Mouse (Mus musculus) layer of hippocampus, postnatal 14 days (tissue): ENCODE results near the gene Sbk2. TPM values are rescaled to one million over a fixed set of nuclear protein-coding genes. Genes with fewer than 3 reads are reported as not detected.

ENCODE experiments used
- DNase-seq, 2 experiments: peaks; one replicate each; pipeline ENCODE4 v3.0.0; 2021 to 2022; ENCODE audit warnings: low spot score in 2 of 2, mixed read lengths in 1 of 2
- total RNA-seq, 2 experiments: library from RNA; stranded (reverse); gene quantifications; 2 replicates each; pipeline ENCODE4 v1.2.3; 2021

Sbk2 gene
- total RNA-seq, 2 experiments from 2014 or later: not detected

DNA sequence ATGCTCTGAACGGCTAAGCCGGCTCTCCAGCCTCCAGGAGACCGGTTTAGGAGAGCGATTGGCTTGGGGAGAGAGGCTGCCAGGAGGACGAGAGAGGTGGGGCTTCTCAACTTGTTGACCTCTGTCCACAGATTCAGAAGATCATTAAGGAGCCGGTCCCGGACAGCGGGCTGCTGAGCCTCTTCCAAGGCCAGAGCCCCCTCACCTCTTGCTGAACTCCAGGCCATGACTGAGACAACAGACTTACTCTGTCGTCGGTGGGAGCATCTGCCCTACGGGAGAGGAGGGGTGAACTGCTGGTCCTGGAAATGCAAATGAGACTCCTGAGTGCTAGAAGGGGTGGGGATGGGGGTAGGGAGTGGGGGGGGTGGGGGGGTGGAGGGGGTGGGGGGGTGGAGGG is 69.0 kb downstream of the Sbk2 start:
- DNase-seq: no peak

Other genes with a start within 250 kb of the Sbk2 start
- not detected for gene Tmem150b, start 239.2 kb downstream of the Sbk2 start, total RNA-seq
- gene Kmt5c, start 224.3 kb downstream of the Sbk2 start, total RNA-seq: 10 to 100 TPM; 38.9 to 44.2 TPM
- gene Cox6b2, start 211.3 kb downstream of the Sbk2 start, total RNA-seq: 1 to 10 TPM; 4.7 to 8.6 TPM
- not detected for gene Fam71e2, start 193.1 kb downstream of the Sbk2 start, total RNA-seq
- gene Il11, start 181.5 kb downstream of the Sbk2 start, total RNA-seq: under 1 TPM; 0.21 to 0.38 TPM
- gene Tmem190, start 181.5 kb downstream of the Sbk2 start, total RNA-seq: not detected
- 1 to 10 TPM; 2.4 to 2.6 TPM for gene Tmem238, start 174.8 kb downstream of the Sbk2 start, total RNA-seq
- 100 to 1,000 TPM; 498 to 526 TPM for gene Rpl28, start 171.5 kb downstream of the Sbk2 start, total RNA-seq
- 100 to 1,000 TPM; 103 to 123 TPM for gene Ube2s, start 151.8 kb downstream of the Sbk2 start, total RNA-seq
- 100 to 1,000 TPM; 134 to 137 TPM for gene Shisa7, start 119.7 kb downstream of the Sbk2 start, total RNA-seq
- gene Isoc2b, start 94.1 kb downstream of the Sbk2 start, total RNA-seq: 1 to 10 TPM; 3.2 to 5.5 TPM
- gene Isoc2a, start 87.3 kb downstream of the Sbk2 start, total RNA-seq: 1 to 10 TPM; 8.9 to 9.8 TPM
- gene Gm36210, start 57.9 kb downstream of the Sbk2 start, total RNA-seq: under 1 TPM; 0.41 to 0.44 TPM
- 10 to 100 TPM; 11.5 to 14.6 TPM for gene Zfp628, start 49.2 kb downstream of the Sbk2 start, total RNA-seq
- 10 to 100 TPM; 67.8 to 76.2 TPM for gene Nat14, start 42.4 kb downstream of the Sbk2 start, total RNA-seq
- gene Ssc5d, start 38.6 kb downstream of the Sbk2 start, total RNA-seq: 1 to 10 TPM; 2.7 to 2.8 TPM
- gene Sbk3, start 6.8 kb upstream of the Sbk2 start, total RNA-seq: under 1 TPM; 0.44 to 0.67 TPM
- 10 to 100 TPM; 36.9 to 39.0 TPM for gene Zfp579, start 31.8 kb upstream of the Sbk2 start, total RNA-seq
- 1 to 10 TPM; 5.7 to 6.4 TPM for gene Zfp524, start 50.0 kb upstream of the Sbk2 start, total RNA-seq
- gene Fiz1, start 50.3 kb upstream of the Sbk2 start, total RNA-seq: 10 to 100 TPM; 21.4 to 27.7 TPM
- not detected for gene Gm44973, start 51.1 kb upstream of the Sbk2 start, total RNA-seq
- 10 to 100 TPM; 34.6 to 35.8 TPM for gene Zfp865, start 56.0 kb upstream of the Sbk2 start, total RNA-seq
- 10 to 100 TPM; 65.6 to 67.2 TPM for gene Ccdc106, start 56.1 kb upstream of the Sbk2 start, total RNA-seq
- not detected for gene 4632433K11Rik, start 69.7 kb upstream of the Sbk2 start, total RNA-seq
- gene Zfp784, start 74.0 kb upstream of the Sbk2 start, total RNA-seq: 1 to 10 TPM; 5.3 to 7.0 TPM
- 10 to 100 TPM; 57.8 to 63.2 TPM for gene Zfp580, start 87.1 kb upstream of the Sbk2 start, total RNA-seq
- gene U2af2, start 97.7 kb upstream of the Sbk2 start, total RNA-seq: 100 to 1,000 TPM; 163 to 176 TPM
- gene Epn1, start 115.8 kb upstream of the Sbk2 start, total RNA-seq: 100 to 1,000 TPM; 479 to 480 TPM
- not detected for gene Rfpl4, start 152.5 kb upstream of the Sbk2 start, total RNA-seq
- gene Rasl2-9, start 161.5 kb upstream of the Sbk2 start, total RNA-seq: not detected
- not detected for gene Vmn1r55, start 185.3 kb upstream of the Sbk2 start, total RNA-seq
- gene Vmn1r56, start 232.3 kb upstream of the Sbk2 start, total RNA-seq: not detected